Mouse (Mus musculus): Measurements from ENCODE around the gene Ice2.

Ice2 gene

DNA sequence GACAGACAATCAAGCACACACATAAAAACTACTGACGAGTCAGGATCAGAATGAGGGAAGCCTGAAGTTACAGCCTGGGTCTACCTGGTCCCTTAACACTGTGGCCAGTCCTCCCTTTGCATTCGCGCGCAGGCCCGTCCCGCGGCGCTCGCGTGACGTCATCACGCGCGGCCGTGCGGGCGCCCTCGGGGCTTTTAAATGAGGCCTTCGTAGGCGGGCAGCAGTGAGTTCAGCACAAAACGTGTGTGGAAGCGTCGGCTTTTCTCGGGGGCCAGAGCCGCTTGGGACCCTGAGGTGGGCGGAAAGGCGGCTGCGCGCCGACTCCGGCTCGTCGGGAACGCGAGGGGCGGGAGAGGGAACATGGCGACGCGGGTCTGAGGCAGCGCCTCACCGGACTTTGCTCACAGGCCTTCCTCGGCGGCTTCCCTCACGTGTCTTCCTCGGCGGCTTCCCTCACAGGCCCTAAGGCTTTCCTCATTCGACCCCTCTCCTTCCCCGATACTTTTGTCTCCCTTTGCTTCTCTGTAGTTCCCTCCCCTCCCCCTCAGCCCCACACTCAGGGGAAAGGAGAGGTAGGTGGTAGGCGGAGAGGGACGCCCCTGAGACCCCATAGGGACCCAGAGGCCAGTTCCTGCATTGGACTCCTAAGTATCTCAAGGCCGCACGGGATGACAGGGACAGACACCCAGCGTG is at the start of gene Ice2:
Gene Ice2 (plus strand): TSS at position 147 of the 693 bp plus-strand sequence.
- peak; percentile 88 for DNase-seq (ENCODE audit: low read depth, low spot score)

DNA sequence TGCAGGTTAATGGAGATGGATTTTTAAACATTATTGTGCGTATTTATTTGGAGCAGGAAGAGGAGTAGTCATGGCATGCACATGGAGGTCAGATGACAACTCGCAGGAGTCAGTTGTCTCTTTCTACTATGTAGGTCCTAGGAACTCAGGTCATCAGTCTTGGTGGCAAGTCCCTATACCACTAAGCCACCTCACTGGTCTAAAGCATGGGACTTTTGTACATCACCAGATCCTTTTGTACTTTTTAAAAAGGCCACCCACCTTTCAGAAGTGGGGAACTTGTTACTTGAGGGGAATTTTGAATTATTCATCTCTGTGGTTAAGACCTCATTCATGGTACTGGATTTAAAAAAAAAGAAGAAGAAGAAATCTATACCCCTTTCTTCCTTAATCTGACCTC is 48.2 kb upstream of the Ice2 start:
- no peak for DNase-seq (ENCODE audit: low read depth, low spot score)

DNA sequence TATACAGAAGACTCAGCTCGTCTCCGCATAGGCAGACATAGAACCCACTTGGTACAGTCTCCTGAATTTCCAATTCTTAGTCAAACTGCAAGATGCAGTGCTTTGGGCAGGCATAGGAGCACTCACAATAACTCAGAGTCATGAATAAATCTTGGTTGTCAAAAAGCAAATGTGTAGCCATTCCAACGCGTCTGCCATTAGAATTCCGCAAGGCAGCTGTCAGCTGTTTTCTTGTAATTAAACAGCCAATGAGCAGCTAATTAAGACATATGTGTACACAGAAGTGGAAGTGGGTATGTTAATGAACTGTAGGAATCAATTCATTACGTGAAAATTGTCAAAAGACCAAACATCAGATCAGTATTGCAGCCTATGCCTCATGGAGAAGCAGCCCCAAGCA is 43.5 kb upstream of the Ice2 start:
- no peak for DNase-seq (ENCODE audit: low read depth, low spot score)

DNA sequence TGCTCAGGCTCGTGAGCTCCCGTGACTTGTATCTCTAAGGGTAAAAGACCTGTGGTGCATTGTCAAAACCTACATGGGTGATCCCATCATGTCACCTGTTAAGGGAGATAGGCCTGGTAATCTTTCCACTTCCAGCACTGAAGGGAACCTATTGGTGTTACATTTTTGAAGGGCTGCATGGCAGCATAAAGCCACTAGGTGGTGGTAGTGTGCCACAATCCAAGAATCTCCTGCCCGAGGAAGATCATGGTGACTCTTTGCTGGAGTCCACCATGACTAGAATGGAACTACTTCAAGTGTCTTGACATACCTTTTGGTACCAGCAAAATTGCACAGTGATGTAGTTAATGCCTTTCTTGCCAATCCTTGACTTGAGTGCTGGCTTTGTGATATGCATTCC is 39.9 kb upstream of the Ice2 start:
- DNase-seq (ENCODE audit: low read depth, low spot score), result peak; percentile 58

GRCm38 (mm10) chr9:69358797-69359196 is 38.9 kb upstream of the Ice2 start:
- no peak for DNase-seq (ENCODE audit: low read depth, low spot score)

DNA sequence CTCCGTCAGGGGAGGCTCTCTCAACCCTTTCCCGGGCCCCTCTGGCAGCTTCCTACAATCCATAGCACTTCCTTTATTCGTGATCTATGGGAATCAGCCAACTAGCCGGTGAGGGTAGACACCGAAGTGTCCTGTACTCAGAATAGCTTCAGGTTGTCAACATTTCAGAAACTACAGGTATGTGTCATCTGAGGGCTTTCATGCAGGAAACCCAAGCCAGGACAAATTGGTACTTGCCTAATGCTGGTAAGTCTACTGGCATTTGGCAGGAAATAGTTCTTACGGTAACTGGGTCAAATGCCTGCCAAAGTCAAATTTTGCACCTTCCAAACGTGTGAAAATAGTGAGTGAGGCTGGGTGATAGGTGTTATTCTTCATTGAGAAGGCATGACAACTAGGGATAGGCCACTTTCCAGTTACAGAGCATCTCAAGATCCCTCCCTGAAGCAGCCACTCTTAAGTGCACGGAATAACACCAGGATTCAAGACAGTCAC is 35.7 kb upstream of the Ice2 start:
- DNase-seq (ENCODE audit: low read depth, low spot score), result no peak

GRCm38 (mm10) chr9:69362766-69363165 is 34.9 kb upstream of the Ice2 start:
- no peak for DNase-seq (ENCODE audit: low read depth, low spot score)

GRCm38 (mm10) chr9:69364117-69364516 is 33.6 kb upstream of the Ice2 start:
- no peak for DNase-seq (ENCODE audit: low read depth, low spot score)

DNA sequence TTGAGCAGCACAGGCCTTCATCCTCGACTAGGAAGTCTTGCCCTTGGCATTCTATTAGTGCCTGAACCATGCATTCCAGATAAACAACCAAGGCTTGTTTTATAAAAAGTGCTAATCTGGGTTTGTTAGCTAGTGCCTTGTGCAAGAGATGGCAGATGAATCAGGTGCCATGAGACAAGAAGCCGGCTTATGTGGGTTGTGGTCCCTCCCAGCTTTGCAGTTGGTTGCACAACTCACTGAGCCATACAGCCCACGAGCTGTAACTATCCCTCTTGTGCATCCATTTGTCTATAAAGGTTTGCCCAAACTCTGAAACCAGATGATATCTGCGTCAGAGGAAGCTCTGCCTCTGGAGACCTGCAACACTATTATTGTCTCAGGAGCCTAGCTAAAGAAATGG is 30.7 kb upstream of the Ice2 start:
- no peak for DNase-seq (ENCODE audit: low read depth, low spot score)

DNA sequence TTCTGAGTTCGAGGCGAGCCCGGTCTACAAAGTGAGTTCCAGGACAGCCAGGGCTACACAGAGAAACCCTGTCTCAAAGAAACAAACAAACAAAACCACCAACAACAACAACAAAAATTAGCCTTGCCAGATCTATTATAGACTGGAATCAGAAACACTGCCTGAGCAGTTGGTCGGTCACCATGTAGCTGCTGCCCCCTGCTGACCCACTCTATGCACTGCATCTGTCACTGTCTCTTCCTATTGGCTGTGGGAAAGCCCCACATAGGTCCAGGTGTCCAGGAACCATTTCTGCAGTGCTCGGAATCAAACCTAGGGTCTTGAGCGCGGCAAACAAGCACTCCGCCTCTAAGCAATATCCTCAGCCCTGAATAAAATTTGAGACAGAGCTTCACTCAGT is 29.6 kb upstream of the Ice2 start:
- DNase-seq (ENCODE audit: low read depth, low spot score), result peak; percentile 64

GRCm38 (mm10) chr9:69371046-69371724 is 26.5 kb upstream of the Ice2 start:
- no peak for DNase-seq (ENCODE audit: low read depth, low spot score)

- DNase-seq (ENCODE audit: low read depth, low spot score), result no peak
Measured at GRCm38 (mm10) chr9:69372871-69373270, 24.8 kb upstream of the Ice2 start.

GRCm38 (mm10) chr9:69376982-69377653 is 20.6 kb upstream of the Ice2 start:
- DNase-seq (ENCODE audit: low read depth, low spot score), result peak; percentile 35

- no peak for DNase-seq (ENCODE audit: low read depth, low spot score)
Measured at GRCm38 (mm10) chr9:69377654-69378045, 20.1 kb upstream of the Ice2 start.

- DNase-seq (ENCODE audit: low read depth, low spot score), result no peak
Measured at GRCm38 (mm10) chr9:69380546-69380945, 17.2 kb upstream of the Ice2 start.

DNA sequence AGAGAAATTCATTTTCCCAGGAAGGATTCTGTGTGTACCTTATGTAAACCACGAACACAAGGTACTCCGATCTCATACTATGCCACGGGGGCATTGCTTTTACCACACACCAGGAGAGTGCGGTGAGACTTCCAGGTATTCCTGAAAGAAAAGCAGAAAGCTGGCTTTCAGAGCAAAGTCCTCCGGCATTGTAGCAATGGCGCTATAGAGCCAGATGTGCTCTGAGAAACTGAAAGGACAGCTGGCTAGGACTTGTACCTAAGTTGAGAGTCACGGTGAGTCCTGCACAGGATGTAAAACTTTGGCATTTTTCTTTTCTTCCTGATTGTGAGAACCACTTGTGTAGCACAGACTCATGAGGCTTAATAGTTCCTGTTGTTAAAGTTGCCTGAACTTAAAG is 16.0 kb upstream of the Ice2 start:
- DNase-seq (ENCODE audit: low read depth, low spot score), result peak; percentile 76

GRCm38 (mm10) chr9:69384475-69384874 is 13.2 kb upstream of the Ice2 start:
- no peak for DNase-seq (ENCODE audit: low read depth, low spot score)

DNA sequence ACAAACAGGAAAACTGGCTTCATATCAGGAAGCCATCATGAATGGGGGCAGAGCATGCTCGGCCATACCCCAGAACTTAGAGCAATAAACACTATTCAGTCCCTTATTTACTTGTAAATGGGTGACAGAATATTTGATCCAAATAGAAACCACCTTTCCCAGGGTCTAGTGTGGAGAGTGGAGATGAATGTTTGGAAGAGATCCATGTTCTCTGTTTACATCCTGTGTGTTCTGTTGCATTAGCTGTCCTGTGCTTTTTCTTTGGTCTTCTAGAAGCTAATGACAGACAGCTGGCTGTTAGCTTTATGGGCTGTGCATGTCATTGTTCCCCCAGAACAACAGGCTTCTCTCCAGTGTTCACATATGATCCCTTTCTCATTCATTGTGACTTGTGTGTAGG is 12.8 kb upstream of the Ice2 start:
- no peak for DNase-seq (ENCODE audit: low read depth, low spot score)

GRCm38 (mm10) chr9:69387296-69387695 is 10.4 kb upstream of the Ice2 start:
- DNase-seq (ENCODE audit: low read depth, low spot score), result no peak

DNA sequence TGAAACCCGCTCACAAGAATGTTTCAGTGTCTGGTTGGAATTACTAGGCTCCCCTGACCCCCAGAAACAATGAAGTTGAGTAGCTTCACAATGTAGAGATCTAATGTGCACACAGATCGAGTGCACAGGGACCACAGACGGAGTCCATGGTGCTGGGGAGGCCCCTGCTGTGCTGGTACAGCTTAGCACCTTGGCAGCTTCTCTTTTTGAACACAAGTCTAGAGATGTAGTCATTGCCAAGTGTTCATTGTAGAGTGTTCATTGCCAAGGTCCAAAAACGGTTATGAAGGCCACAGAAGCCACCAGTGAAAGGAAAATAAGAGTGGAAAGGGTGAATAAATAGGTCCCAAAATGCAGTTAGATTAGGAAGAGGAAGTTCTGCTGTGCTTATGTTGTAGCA is 7.1 kb upstream of the Ice2 start:
- DNase-seq (ENCODE audit: low read depth, low spot score), result no peak

DNA sequence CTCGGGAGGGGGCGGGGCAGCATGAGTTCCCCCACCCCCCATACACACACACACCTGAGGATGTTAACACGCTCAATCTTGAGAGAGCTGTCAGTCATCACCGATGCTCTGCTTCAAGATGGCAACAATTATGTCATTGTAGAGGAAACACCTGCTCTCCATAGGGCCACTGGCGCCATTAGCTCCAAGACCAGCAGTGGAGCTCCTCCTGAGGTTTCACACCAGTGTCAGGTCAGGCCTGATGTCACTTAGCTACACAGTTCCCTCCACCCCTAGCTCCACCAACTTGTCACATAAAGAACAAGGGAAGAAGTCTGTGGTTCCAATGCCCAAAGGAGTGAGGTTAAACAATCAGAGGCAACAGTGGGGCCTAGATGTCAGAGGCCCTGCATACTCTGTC is 3.5 kb upstream of the Ice2 start:
- DNase-seq (ENCODE audit: low read depth, low spot score), result no peak

DNA sequence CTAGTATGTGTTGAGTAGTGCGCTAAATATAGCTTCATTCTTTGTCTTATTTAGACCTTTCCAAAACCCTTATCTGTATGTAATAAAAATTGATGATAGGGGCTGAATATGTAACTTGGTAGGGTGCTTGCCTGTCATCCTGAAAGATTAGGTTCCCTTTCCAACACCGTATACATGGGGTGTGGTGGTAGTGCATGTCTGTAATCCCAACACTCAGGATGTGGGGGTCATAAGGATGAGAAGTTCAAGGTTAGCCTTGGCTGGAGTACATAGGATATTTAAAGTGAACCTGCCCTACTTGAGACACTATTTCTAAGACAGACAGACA is 310 bp upstream of the Ice2 start:
- DNase-seq (ENCODE audit: low read depth, low spot score), result no peak

- no peak for DNase-seq (ENCODE audit: low read depth, low spot score)
Measured at GRCm38 (mm10) chr9:69398453-69398850, 746 bp downstream of the Ice2 start.

All from A20 (cell line).